Mouse (Mus musculus) ZHBTc4 (cell line): ENCODE measurements around the gene Iqcd.

Experiments used
- DNase-seq: peaks from one replicate; pipeline ENCODE4 v3.0.0-alpha.2; 2011; ENCODE audit warnings: low read depth, low spot score

Iqcd gene

DNA sequence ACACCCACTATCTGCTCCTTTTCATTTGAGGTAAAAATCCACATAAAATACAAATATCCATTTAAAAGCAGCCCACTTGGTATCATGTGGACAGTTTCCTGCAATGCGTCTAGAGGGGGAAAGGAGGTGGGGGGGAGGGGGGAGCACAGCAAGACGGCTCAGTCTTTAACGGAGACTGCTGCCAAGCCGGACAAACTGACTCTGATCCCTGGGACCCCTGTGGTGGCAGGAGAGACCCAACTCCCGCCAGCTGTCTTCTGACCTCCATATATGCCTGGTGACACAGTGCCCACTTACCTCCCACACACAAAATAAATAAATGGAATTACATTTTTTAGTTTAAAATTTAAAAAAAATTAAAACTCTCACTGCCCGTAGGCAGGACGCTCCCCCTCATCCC lies 14.7 kb downstream of the Iqcd start:
- DNase-seq, result no peak

DNA sequence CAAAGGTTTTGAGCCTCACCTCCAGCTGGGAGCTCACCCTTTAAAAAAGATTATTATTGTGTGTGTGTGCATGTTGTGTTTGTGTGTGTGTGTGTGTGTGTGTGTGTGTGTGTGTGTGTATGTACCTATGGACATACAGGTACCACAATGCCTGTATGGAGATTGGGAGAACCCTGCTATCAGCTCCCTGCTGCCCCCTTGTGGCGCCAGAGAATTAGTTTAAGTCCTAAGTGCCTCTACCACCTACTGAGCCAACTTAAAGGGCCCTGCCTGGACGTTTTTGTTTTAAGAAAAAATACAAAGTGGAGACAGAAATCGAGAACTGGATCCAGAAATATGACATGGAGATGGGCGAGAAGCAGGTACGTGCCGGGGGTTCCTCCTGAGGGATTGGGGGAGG lies 16.0 kb downstream of the Iqcd start:
- DNase-seq, result peak; percentile 93

- DNase-seq, result no peak
Observed at GRCm38 (mm10) chr5:120605241-120605661, 16.4 kb downstream of the Iqcd start.

DNA sequence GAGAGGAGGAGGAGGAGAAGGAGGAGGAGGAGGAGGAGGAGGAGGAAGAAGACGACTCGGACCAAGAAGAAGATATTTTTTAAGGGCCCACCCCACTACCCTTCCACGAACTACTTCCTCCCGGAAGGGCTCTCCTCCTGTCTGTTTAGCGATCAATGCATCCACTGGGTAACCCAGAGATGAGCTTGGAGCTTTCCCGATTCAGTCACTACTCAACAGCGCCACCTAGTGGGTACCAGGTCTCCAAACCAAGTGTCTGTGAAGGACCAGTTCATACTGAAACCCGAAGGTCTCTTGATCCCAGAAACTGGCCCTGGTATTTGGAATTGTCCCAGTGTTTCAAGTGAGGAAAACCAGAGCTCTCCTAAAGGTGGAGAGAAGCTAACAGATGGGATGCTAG lies 16.9 kb downstream of the Iqcd start:
- DNase-seq, result peak; percentile 96

DNA sequence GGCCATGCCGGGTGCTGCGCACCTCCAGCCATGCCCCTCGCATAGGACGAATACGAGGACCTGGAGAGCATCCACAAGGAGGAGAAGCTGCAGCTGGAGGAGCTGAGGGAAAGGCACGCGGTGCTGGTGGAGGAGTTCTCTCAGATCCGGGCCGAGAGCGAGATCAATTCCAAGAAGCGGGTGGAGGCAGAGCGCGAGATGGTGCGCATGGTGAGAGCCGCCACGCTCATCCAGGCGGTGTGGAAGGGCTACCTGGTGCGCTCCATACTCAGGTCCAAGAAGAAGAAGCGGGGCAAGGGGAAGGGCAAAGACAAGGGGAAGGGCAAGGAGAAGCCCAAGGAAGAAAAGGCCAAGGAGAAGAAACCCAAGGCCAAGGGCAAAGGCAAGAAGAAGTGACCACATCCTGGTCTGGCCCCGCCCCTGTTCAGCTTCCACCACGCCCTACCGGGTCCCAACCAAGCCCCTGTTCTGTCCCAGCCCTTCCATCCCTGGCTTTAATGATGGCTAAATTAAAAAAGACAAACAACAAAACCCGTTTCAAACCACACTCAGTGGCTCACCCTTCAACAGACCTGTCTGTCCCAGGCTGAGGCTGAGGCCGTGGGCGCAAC lies 17.9 kb downstream of the Iqcd start:
- DNase-seq, result no peak

DNA sequence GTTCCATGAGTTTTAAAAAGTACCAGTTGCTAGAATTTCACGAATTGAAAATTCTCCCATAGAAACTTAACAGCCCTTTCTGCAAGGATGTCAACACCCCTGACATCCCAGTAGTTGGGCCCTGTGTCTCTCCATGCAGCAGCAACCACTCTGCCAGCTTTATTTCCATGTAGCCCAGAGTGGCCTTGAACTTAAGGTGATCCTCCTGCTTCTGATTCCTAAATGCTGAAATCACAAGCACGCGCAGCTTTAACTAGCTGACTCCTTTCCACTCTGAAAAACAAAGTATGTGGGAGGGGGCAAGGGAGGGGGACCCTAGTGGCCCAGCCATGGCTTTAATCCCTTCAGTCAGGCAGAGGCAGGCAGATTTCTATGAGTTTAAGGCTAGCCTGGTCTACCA lies 18.5 kb downstream of the Iqcd start:
- no peak for DNase-seq

DNA sequence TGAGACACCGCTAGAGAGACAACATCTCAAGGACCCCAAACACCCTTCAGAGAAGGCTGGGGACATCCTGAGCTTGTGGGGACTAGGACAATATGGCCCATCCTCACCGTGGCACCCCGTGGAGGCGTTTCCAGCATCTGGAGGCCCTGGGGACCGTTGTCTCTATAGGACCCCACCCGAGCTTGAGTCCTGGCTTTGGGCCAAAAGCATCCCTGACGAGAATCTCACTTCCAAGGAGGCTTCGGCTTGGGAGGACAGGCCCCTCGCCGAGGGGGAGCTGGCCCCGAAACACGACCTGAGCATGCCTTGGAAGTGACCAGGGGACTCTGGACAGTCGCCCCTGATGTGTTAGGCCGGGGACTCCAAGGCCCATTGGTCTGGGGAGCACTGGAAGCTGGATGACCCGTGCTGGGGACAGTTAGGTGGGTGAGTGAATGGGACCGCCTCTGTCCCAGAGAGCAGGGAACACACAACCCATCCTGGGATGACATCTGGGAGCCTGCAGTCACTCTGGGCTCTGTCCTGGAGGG lies 20.5 kb downstream of the Iqcd start:
- no peak for DNase-seq

- no peak for DNase-seq
Observed at GRCm38 (mm10) chr5:120610906-120611305, 22.1 kb downstream of the Iqcd start.

DNA sequence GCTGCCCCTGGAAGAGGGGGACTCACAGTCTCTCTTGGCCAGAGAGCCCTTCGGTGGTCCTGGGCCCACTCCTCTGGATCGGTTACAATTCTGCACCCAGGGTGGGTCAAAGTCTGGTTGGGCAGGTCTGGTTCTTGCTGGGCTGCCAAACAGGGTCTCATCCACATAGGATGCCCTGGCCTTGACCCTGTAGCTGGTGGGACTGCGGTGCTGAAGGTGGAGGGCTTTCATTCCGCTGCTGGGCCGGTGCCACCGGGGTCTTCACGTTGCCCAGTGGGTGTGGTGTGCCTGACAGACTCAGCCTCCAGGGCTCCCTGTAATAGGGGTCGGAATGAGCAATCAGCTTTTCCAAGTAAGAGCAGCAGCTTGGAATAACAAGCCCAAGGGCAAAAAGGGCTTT lies 22.6 kb downstream of the Iqcd start:
- no peak for DNase-seq

DNA sequence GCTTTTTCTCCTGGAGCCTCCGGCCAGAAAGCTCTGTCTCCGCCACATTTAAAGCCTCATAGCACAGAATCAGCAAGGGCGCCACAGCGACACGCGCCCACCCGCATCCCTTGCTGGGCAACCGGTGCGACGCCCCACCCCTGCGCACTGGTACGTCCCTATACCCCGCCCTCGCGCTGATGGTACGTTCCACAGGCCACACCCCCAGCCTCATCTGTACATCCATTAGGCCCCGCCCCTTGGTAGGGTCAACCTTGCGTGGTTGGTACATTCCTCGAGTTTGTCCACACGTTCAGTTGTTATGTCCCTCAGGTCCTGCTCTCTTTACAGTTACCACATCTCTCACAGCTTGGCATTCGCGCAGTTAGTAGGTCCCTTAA lies 23.6 kb downstream of the Iqcd start, which contains the start of the genes Rita1 and Ddx54:
Gene Rita1 (minus strand): TSS at position 148 of the 380 bp plus-strand sequence.
Gene Ddx54 (plus strand): TSS at position 298 of the 380 bp plus-strand sequence.
- peak; percentile 97 for DNase-seq

- DNase-seq, result peak; percentile 100
Observed at GRCm38 (mm10) chr5:120612822-120613604, 24.2 kb downstream of the Iqcd start.

- peak; percentile 91 for DNase-seq
Observed at GRCm38 (mm10) chr5:120615903-120616302, 27.1 kb downstream of the Iqcd start.

- peak; percentile 91 for DNase-seq
Observed at GRCm38 (mm10) chr5:120618778-120619177, 30.0 kb downstream of the Iqcd start.

DNA sequence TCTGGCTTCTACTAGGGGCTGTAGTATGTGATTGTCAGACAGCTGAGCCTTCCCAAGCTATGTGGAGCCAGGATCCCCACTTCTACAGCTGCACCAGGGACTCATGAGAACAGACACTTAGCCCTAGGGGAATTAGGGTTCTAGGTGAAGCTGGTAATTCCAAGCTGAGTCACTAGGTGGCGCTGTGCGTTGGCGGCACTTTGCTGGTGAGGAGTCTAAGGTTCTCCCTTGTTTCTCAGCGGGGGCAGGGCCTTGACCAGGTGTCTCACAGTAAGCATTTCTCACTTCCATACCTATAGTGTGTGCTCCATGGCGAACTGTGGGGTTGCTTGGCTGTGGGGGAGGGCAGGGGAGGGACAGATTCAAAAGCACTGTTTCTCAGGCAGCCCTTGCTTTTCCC lies 30.4 kb downstream of the Iqcd start:
- peak; percentile 88 for DNase-seq

DNA sequence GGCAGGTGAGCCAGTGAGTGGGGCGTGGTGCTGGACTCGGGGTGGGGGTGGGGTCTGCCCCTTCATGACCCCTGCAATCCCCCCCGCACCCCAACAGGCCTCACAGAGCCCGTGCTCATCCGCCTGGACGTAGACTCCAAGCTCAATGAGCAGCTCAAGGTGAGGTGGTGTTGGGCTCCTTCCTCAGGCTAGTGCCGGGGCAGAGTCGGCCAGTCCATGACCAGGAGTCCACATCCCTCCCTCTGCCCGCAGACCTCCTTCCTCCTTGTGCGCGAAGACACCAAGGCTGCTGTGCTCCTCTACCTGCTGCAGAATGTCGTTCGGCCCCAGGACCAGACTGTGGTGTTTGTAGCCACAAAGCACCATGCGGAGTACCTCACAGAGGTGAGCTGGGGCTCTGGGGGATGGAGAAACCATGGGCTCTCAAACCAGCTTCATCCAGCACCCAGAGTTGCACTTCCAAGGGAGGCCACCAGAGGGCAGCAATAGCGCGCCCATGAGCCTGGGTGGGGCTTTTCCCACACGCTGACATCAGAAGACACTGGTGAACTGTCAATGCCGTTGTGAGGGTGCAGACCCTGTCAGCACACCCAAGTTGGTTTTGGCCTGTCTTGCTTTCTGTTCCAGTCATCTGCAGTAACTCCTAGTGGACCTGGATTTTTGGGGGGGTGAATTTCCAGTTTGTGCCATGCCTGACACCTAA lies 31.7 kb downstream of the Iqcd start:
- peak; percentile 93 for DNase-seq

- DNase-seq, result no peak
Observed at GRCm38 (mm10) chr5:120621078-120621765, 32.4 kb downstream of the Iqcd start.

GRCm38 (mm10) chr5:120621846-120622197 lies 33.0 kb downstream of the Iqcd start:
- DNase-seq, result no peak

DNA sequence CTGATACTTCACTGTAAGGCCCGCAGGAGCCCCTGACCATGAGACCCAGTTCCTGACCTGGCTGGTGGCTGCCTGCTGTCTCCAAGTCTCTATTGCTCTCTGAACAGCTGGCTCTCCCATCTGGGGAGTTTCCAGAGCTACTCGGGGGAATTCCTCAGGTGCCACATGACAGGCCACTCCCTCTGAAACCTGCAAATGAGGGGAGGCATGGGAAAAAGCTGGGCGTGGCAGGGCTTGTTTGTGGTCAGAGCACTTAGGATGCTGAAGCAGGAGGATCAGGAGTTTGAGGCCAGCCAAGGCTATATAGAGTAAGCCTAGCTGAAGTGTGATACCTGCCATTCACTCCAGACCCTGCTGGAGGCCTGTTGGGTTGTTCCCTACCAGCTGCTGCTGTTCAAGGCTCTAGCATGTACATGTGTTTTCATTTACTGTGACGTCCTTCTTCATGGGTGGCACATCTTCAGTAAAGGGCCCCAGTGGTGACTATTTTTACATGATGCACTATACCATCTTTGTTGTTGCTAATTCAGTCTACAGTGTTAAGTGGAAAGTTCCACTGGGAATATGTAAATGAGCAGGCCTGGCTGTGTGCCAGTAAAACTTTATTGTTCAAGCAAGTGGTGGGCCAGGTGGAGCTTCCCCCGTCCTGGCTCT lies 33.5 kb downstream of the Iqcd start:
- peak; percentile 79 for DNase-seq

DNA sequence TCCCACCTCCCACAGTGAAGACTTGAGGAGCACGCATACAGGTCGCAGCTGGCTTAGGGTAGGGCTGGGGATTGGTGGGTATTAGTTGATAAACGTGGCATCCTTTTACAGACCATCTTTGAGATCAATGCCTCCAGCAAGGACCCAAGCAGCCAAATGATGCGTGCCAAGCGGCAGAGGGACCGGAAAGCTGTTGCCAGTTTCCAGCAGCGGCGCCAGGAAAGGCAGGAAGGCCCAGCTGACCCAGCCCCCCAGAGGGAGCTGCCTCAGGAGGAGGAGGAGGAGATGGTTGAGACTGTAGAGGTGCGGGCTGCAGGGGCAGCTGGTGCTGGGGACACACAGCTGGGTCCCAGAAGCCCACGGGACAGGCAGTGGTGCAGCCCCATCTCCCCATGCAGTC lies 35.6 kb downstream of the Iqcd start:
- no peak for DNase-seq

DNA sequence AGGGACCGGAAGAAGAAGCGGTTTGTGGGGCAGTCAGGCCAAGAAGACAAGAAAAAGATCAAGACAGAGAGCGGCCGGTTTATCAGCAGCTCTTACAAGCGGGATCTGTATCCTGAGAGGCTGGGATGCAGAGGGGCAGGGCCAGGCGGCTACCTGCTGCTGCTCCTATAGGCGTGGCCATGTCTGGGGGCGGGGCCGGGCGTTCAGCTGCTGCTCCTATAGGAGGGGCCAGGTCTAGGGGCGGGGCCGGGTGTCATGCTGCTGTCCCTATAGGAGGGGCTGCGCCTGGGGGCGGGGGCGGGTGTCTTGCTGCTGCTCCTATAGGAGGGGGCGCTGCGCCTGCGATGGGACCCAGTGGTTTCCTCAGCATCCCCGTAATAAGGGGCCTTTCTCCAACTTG lies 37.6 kb downstream of the Iqcd start:
- peak; percentile 98 for DNase-seq
